Mouse (Mus musculus) C2C12 (cell line): ENCODE results near the gene Hgfac. TPM values are rescaled to one million over a fixed set of nuclear protein-coding genes. Genes with fewer than 3 reads are reported as not detected.
A peak's percentile ranks its signal among the peaks of the same experiment; 100 is the strongest.

Experiments used
- H3K27me3 ChIP-seq: one replicate; pipeline ENCODE4 v1.6.1; 2011; ENCODE audit not compliant: control insufficient read depth, insufficient read depth, insufficient read length
- H3K36me3 ChIP-seq: one replicate; pipeline ENCODE4 v1.6.1; 2011; ENCODE audit not compliant: control insufficient read depth, insufficient read depth
- H3K4me3 ChIP-seq: one replicate; pipeline ENCODE4 v1.5.1; 2011; ENCODE audit warnings: mild to moderate bottlenecking, control low read depth; ENCODE audit not compliant: poor library complexity, insufficient read depth, severe bottlenecking
- H3K79me2 ChIP-seq: one replicate; pipeline ENCODE4 v1.6.1; 2011; ENCODE audit not compliant: control insufficient read depth, insufficient read depth
- H3K79me3 ChIP-seq: one replicate; pipeline ENCODE4 v1.6.1; 2011; ENCODE audit warnings: low read depth, control low read depth
- H3ac ChIP-seq: one replicate; pipeline ENCODE3; 2011; ENCODE audit warnings: low read depth; ENCODE audit not compliant: control insufficient read depth, insufficient read length
- CEBPB ChIP-seq: IDR thresholded peaks from one replicate; pipeline ENCODE4 v1.6.1; 2011; ENCODE audit warnings: low read depth, mild to moderate bottlenecking, control low read depth, moderate library complexity
- CTCF ChIP-seq: IDR thresholded peaks from one replicate; pipeline ENCODE4 v1.5.1; 2011; ENCODE audit not compliant: control insufficient read depth, insufficient read depth, insufficient read length
- FOSL1 ChIP-seq: IDR thresholded peaks from one replicate; pipeline ENCODE4 v1.8.0; 2011; ENCODE audit warnings: mild to moderate bottlenecking, low read length; ENCODE audit not compliant: poor library complexity, insufficient read depth, severe bottlenecking
- MAX ChIP-seq: IDR thresholded peaks from one replicate; pipeline ENCODE4 v1.6.1; 2011; ENCODE audit warnings: mild to moderate bottlenecking, control low read depth
- MYOD1 ChIP-seq: IDR thresholded peaks from one replicate; pipeline ENCODE4 v1.6.1; 2011; ENCODE audit warnings: low read depth; ENCODE audit not compliant: control insufficient read depth, insufficient read length
- MYOG ChIP-seq: IDR thresholded peaks from one replicate; pipeline ENCODE4 v1.6.1; 2011; ENCODE audit not compliant: control insufficient read depth, insufficient read length; ENCODE audit errors: extremely low read depth
- USF1 ChIP-seq: IDR thresholded peaks from one replicate; pipeline ENCODE4 v1.6.1; 2011; ENCODE audit warnings: low read depth, mild to moderate bottlenecking, control low read depth, moderate library complexity
- polyA plus RNA-seq: library from polyadenylated mRNA; unstranded; fragments of >200 nt; fragmentation: generic; extraction: Trizol; gene quantifications from one replicate; pipeline ENCODE4 v1.2.1, GENCODE M21; 2012; ENCODE audit warnings: missing spikeins

The Hgfac gene
- polyA plus RNA-seq, 1 experiment, result 0.06 TPM

GRCm38 (mm10) chr5:35011156-35011923 lies 30.0 kb upstream of the Hgfac start:
- no peak for TF ChIP-seq MYOG
- TF ChIP-seq USF1, result no peak
- TF ChIP-seq MYOD1, result no peak
- H3K79me2 ChIP-seq, result peaks cover 40% of the 10 kb centered on the region
- no peaks in the 10 kb centered on the region for H3K27me3 ChIP-seq
- peaks cover 4% of the 10 kb centered on the region for H3K79me3 ChIP-seq
- peaks cover 5% of the 10 kb centered on the region for H3K36me3 ChIP-seq
- H3K4me3 ChIP-seq, result no peak overlapping the region
- no peak overlapping the region for H3ac ChIP-seq

- TF ChIP-seq FOSL1 (no peak), MYOD1 (no peak), MYOG (no peak), CEBPB (no peak), CTCF (no peak), MAX (no peak), USF1 (no peak)
- Histone ChIP-seq H3ac (no peak overlapping the region), H3K4me3 (no peak overlapping the region), H3K27me3 (no peaks in the 10 kb centered on the region), H3K36me3 (peaks cover 5% of the 10 kb centered on the region), H3K79me2 (peaks cover 41% of the 10 kb centered on the region), H3K79me3 (peaks cover 4% of the 10 kb centered on the region)
Observed at GRCm38 (mm10) chr5:35014036-35014435, 27.3 kb upstream of the Hgfac start.

GRCm38 (mm10) chr5:35019673-35020300 lies 21.5 kb upstream of the Hgfac start:
- H3K36me3 ChIP-seq, result peaks cover 17% of the 10 kb centered on the region
- no peaks in the 10 kb centered on the region for H3K27me3 ChIP-seq
- H3K79me3 ChIP-seq, result peaks cover 2% of the 10 kb centered on the region
- H3K79me2 ChIP-seq, result peaks cover 36% of the 10 kb centered on the region
- H3K4me3 ChIP-seq, result no peak overlapping the region
- no peak overlapping the region for H3ac ChIP-seq
- no peak for TF ChIP-seq MAX
- TF ChIP-seq USF1, result peak; percentile 80

- H3K36me3 ChIP-seq, result peaks cover 22% of the 10 kb centered on the region
- H3K79me3 ChIP-seq, result no peaks in the 10 kb centered on the region
- H3K27me3 ChIP-seq, result no peaks in the 10 kb centered on the region
- H3K4me3 ChIP-seq, result no peak overlapping the region
- TF ChIP-seq FOSL1 (no peak), MYOG (no peak), MAX (no peak), USF1 (no peak), MYOD1 (no peak), CTCF (no peak), CEBPB (no peak)
- no peak overlapping the region for H3ac ChIP-seq
- H3K79me2 ChIP-seq, result peaks cover 27% of the 10 kb centered on the region
Observed at GRCm38 (mm10) chr5:35020410-35021241, 20.7 kb upstream of the Hgfac start.

GRCm38 (mm10) chr5:35024975-35025374 lies 16.3 kb upstream of the Hgfac start:
- no peaks in the 10 kb centered on the region for H3K79me3 ChIP-seq
- no peaks in the 10 kb centered on the region for H3K27me3 ChIP-seq
- H3K79me2 ChIP-seq, result no peaks in the 10 kb centered on the region
- no peak for TF ChIP-seq MYOD1
- no peak for TF ChIP-seq MYOG
- TF ChIP-seq FOSL1, result no peak
- no peak for TF ChIP-seq USF1
- TF ChIP-seq CTCF, result peak; percentile 78
- no peak overlapping the region for H3ac ChIP-seq
- H3K36me3 ChIP-seq, result peaks cover 45% of the 10 kb centered on the region
- no peak overlapping the region for H3K4me3 ChIP-seq

GRCm38 (mm10) chr5:35029303-35029702 lies 12.0 kb upstream of the Hgfac start:
- Histone ChIP-seq H3K27me3 (no peaks in the 10 kb centered on the region), H3K4me3 (no peak overlapping the region), H3ac (no peak overlapping the region), H3K36me3 (peaks cover 33% of the 10 kb centered on the region), H3K79me2 (no peaks in the 10 kb centered on the region), H3K79me3 (no peaks in the 10 kb centered on the region)
- no peak for TF ChIP-seq FOSL1
- no peak for TF ChIP-seq MYOG
- no peak for TF ChIP-seq MYOD1
- no peak for TF ChIP-seq USF1
